Comparison of ENCODE assay signal across 12 mouse cellular contexts in the genomic region with DNA sequence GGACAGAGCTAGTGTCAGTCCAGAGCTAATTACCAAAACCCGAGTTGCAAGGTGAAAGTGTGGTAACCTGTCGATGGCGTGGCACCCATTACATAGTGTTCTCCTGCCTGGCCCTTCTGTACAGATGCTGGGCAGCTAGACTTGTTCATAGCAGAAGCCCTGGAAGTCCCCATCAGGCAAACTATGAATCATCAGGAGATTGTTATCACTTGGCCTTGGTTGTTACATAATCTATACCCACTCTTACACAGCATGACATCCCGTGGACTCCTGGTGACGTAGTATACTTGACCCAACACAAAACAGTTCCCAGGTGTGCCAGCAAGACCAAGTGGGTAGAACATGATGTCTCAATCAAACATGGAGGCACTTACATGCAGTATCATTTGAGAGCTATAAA.
"Had no signal": no experiment of that assay in that cellular context is flagged by ENCODE, and none has a peak within 500 bp of the region (broad histone marks: within the 10 kb centered on the region; RNA-seq: fewer than 3 reads in every experiment).

No protein-coding gene starts in this region.

- DNase-seq: kidney, adult 9 months; kidney, postnatal 36 days; left cerebral cortex, postnatal 4 days; lung, embryonic 14.5 days; lung, postnatal 14 days; thymus, postnatal 4 days had no signal

- ATAC-seq: midbrain, embryonic 13.5 days had no signal

- H3K27ac ChIP-seq: kidney, postnatal 0 days; limb, embryonic 13.5 days; liver, embryonic 15.5 days; midbrain, embryonic 13.5 days; neural tube, embryonic 15.5 days; stomach, postnatal 0 days had no signal

- H3K4me3 ChIP-seq: limb, embryonic 13.5 days; liver, embryonic 15.5 days; midbrain, embryonic 13.5 days; neural tube, embryonic 15.5 days had no signal
